Mouse (Mus musculus) heart, embryonic 14.5 days (tissue): ENCODE measurements at regions not wholly inside any gene's neighbourhood (a gene's known extent, or its start where the extent isn't known, plus 50 kb on each side); places are given as distances from the start of the nearest gene placed in this dataset.

ENCODE experiments used
- ATAC-seq: fragments of 200-750 bp; cut with Nextera tagmentation; 2 replicates; pipeline ENCODE4 v1.8.0; 2017; ENCODE audit warnings: low read depth, moderate TSS enrichment; ENCODE audit not compliant: insufficient number of reproducible peaks, insufficient read depth, low FRiP score
- H3K27ac ChIP-seq, 2 experiments: fragments of 200-500 bp in 1 of 2; fragments of 300-500 bp in 1 of 2; sonication (generic) in 1 of 2; replicated peaks in 1 of 2; 2 replicates each; pipeline ENCODE4 v1.5.1; 2012 to 2014; ENCODE audit warnings: low read depth in 2 of 2, low read length in 2 of 2, control low read depth in 1 of 2, mild to moderate bottlenecking in 1 of 2, mixed read lengths in 1 of 2; ENCODE audit not compliant: control insufficient read depth in 1 of 2, insufficient read depth in 1 of 2
- H3K27me3 ChIP-seq: fragments of 300-500 bp; sonication (generic); 2 replicates; pipeline ENCODE4 v1.6.1; 2014; ENCODE audit warnings: mild to moderate bottlenecking, low read length, control low read depth; ENCODE audit not compliant: control insufficient read depth, insufficient read depth
- H3K36me3 ChIP-seq: fragments of 300-500 bp; sonication (generic); 2 replicates; pipeline ENCODE4 v1.6.1; 2014; ENCODE audit warnings: mild to moderate bottlenecking, control low read depth, low read length, mixed read lengths; ENCODE audit not compliant: control insufficient read depth, insufficient read depth
- H3K4me1 ChIP-seq, 2 experiments: fragments of 200-500 bp in 1 of 2; fragments of 300-500 bp in 1 of 2; sonication (generic) in 1 of 2; 2 replicates each; pipeline ENCODE4 v1.6.1; 2012 to 2014; ENCODE audit warnings: low read length in 2 of 2, control low read depth in 1 of 2, mixed read lengths in 1 of 2; ENCODE audit not compliant: control insufficient read depth in 2 of 2, insufficient read depth in 2 of 2
- H3K4me2 ChIP-seq: fragments of 300-500 bp; sonication (generic); 2 replicates; pipeline ENCODE4 v1.6.1; 2014; ENCODE audit warnings: mild to moderate bottlenecking, low read length
- H3K4me3 ChIP-seq, 2 experiments: fragments of 200-500 bp in 1 of 2; fragments of 300-500 bp in 1 of 2; sonication (generic) in 1 of 2; 2 replicates each; pipeline ENCODE4 v1.5.1; 2012 to 2014; ENCODE audit warnings: low read length in 2 of 2, mild to moderate bottlenecking in 2 of 2, control low read depth in 1 of 2, low read depth in 1 of 2, moderate library complexity in 1 of 2; ENCODE audit not compliant: control insufficient read depth in 1 of 2, insufficient read depth in 1 of 2
- H3K9ac ChIP-seq: fragments of 300-500 bp; sonication (generic); 2 replicates; pipeline ENCODE4 v1.6.1; 2014; ENCODE audit warnings: mild to moderate bottlenecking, low read length
- H3K9me3 ChIP-seq: fragments of 300-500 bp; sonication (generic); 2 replicates; pipeline ENCODE4 v1.6.1; 2016; ENCODE audit warnings: low read length, control low read depth; ENCODE audit not compliant: control insufficient read depth
- WGBS: fragments of 180-500 bp; shearing (Covaris S2); extraction: QIAGEN DNeasy Blood & Tissue Kit; methylation state at CpG from one replicate; pipeline ENCODE4 v1.1.7; 2014; 5-methylcytosine and 5-hydroxymethylcytosine counted together

DNA sequence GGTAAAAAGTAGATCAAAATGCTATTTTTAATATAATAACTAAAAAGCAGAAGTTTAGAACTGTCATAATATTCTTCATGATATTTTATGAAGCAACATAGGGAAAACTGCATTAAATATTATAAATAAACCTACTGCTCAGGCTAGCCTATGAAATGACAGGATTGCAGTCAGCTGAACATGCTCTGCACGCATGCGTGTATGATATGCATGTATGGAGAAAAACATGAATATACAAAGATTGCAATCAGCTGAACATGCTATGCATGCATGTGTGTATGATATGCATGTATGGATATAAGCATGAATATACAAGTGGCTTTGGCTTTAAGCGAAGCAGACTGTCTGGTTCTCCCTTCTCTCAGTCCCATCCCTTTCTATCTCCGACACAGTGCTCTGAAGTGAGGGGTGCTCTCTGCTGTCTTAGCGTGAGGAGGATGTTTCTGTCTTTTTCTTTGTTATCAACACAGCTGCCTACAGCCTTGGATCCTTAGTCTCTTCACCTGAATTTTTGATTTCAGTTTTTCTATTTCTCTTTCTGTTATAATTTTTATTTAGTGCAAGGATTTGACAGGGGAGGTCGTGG, 386.8 kb downstream of the Gm21750 start:
- no peaks in the 10 kb centered on the region for H3K4me1 ChIP-seq
- ATAC-seq: no peak
- no peak overlapping the region for H3K4me3 ChIP-seq
- 73% methylated on average over 6 of the region's 6 CpGs for WGBS
- no peak overlapping the region for H3K27ac ChIP-seq
- H3K36me3 ChIP-seq: no peaks in the 10 kb centered on the region
- no peaks in the 10 kb centered on the region for H3K27me3 ChIP-seq
- no peak overlapping the region for H3K9ac ChIP-seq
- no peaks in the 10 kb centered on the region for H3K9me3 ChIP-seq
- no peak overlapping the region for H3K4me2 ChIP-seq

DNA sequence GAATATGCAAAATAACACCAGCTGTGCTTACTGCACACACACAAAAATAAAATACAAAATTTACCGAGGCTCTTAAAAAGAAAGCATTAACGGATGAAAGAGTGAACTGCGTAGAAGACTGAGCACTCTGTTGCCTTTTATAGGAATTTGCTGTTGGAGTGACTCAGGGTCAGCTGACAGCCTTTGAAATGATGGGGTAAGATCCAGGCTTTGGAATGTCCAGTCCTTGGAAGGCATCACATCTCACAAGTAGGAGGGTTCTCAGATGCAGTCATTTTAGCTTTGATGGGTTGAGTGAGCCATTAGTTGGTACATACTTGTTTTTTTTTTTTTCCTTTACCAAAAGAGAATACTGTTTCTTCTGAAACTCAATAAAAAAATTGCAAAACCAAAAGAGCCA, 387.4 kb downstream of the Gm21750 start:
- no peak overlapping the region for H3K9ac ChIP-seq
- no peak for ATAC-seq
- H3K27ac ChIP-seq: no peak overlapping the region
- no peak overlapping the region for H3K4me2 ChIP-seq
- no peak overlapping the region for H3K4me3 ChIP-seq
- no peaks in the 10 kb centered on the region for H3K36me3 ChIP-seq
- WGBS: 86% methylated on average over 3 of the region's 3 CpGs
- no peaks in the 10 kb centered on the region for H3K9me3 ChIP-seq
- H3K27me3 ChIP-seq: no peaks in the 10 kb centered on the region
- H3K4me1 ChIP-seq: no peaks in the 10 kb centered on the region

- Histone ChIP-seq H3K27me3 (no peaks in the 10 kb centered on the region), H3K4me2 (no peak overlapping the region), H3K27ac (no peak overlapping the region), H3K9ac (no peak overlapping the region), H3K4me3 (no peak overlapping the region), H3K4me1 (no peaks in the 10 kb centered on the region), H3K36me3 (no peaks in the 10 kb centered on the region), H3K9me3 (no peaks in the 10 kb centered on the region)
- no peak for ATAC-seq
Measured at GRCm38 (mm10) chr14:74066051-74066450, 405.0 kb downstream of the Gm21750 start.

- Histone ChIP-seq H3K4me3 (no peak overlapping the region), H3K4me1 (no peaks in the 10 kb centered on the region), H3K9ac (no peak overlapping the region), H3K27ac (no peak overlapping the region), H3K4me2 (no peak overlapping the region), H3K27me3 (no peaks in the 10 kb centered on the region), H3K36me3 (no peaks in the 10 kb centered on the region), H3K9me3 (no peaks in the 10 kb centered on the region)
- 53% methylated on average over 2 of the region's 2 CpGs for WGBS
- no peak for ATAC-seq
Measured at GRCm38 (mm10) chr14:74093016-74093415, 432.0 kb downstream of the Gm21750 start.

DNA sequence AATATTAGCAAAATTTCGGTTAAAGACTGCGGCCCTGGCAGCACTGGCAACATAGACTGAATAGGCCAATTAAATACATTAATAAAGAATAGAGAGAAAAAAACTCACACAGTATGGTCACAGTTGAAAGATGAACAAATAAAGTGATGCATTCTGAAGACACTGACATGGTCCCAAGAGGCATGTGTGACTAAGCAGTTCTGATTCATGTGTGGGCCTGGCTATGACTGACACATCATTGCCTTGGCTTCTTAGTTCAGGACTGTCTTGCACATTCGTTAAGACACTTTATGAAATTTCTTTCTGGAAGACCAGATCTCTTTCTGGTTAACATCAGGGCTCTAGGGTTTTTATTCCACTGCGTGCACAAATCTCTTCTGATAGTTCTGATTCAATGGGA, 438.7 kb downstream of the Gm21750 start:
- Histone ChIP-seq H3K27ac (no peak overlapping the region), H3K9me3 (no peaks in the 10 kb centered on the region), H3K4me3 (no peak overlapping the region), H3K4me2 (no peak overlapping the region), H3K36me3 (no peaks in the 10 kb centered on the region), H3K27me3 (no peaks in the 10 kb centered on the region), H3K9ac (no peak overlapping the region), H3K4me1 (no peaks in the 10 kb centered on the region)
- whole genome bisulfite sequencing: 75% methylated on average over 4 of the region's 4 CpGs
- no peak for ATAC-seq

- ATAC-seq: no peak
- no peak overlapping the region for H3K4me3 ChIP-seq
- H3K4me1 ChIP-seq: no peaks in the 10 kb centered on the region; a peak in 1 of 4 replicates
- H3K4me2 ChIP-seq: no peak overlapping the region
- no peak overlapping the region for H3K27ac ChIP-seq
- H3K27me3 ChIP-seq: no peaks in the 10 kb centered on the region
- WGBS: 89% methylated on average over 2 of the region's 2 CpGs
- no peak overlapping the region for H3K9ac ChIP-seq
- H3K9me3 ChIP-seq: no peaks in the 10 kb centered on the region
- no peaks in the 10 kb centered on the region for H3K36me3 ChIP-seq
Measured at GRCm38 (mm10) chr14:74112603-74113002, 451.6 kb downstream of the Gm21750 start.

GRCm38 (mm10) chr14:74113116-74113515, 452.1 kb downstream of the Gm21750 start:
- Histone ChIP-seq H3K4me2 (0 out of 2 replicates have a peak overlapping the region, but pooled peaks have one; percentile 9), H3K4me3 (no peak overlapping the region; a peak in 1 of 4 replicates), H3K4me1 (no peaks in the 10 kb centered on the region; a peak in 1 of 4 replicates), H3K36me3 (no peaks in the 10 kb centered on the region), H3K9me3 (no peaks in the 10 kb centered on the region), H3K27ac (no peak overlapping the region), H3K9ac (no peak overlapping the region), H3K27me3 (no peaks in the 10 kb centered on the region)
- 42% methylated on average over 5 of the region's 5 CpGs for WGBS
- ATAC-seq: no peak

GRCm38 (mm10) chr14:74113556-74113955, 452.5 kb downstream of the Gm21750 start:
- no peaks in the 10 kb centered on the region for H3K36me3 ChIP-seq
- H3K9ac ChIP-seq: no peak overlapping the region
- 59% methylated on average over 3 of the region's 3 CpGs for WGBS
- no peak overlapping the region for H3K4me3 ChIP-seq
- no peak for ATAC-seq
- no peaks in the 10 kb centered on the region for H3K27me3 ChIP-seq
- no peak overlapping the region for H3K27ac ChIP-seq
- H3K9me3 ChIP-seq: no peaks in the 10 kb centered on the region
- 0 out of 2 replicates have a peak overlapping the region, but pooled peaks have one; percentile 9 for H3K4me2 ChIP-seq
- H3K4me1 ChIP-seq: no peaks in the 10 kb centered on the region; a peak in 1 of 4 replicates
